Mouse (Mus musculus): ENCODE measurements around the gene Hoxa9.

DNA sequence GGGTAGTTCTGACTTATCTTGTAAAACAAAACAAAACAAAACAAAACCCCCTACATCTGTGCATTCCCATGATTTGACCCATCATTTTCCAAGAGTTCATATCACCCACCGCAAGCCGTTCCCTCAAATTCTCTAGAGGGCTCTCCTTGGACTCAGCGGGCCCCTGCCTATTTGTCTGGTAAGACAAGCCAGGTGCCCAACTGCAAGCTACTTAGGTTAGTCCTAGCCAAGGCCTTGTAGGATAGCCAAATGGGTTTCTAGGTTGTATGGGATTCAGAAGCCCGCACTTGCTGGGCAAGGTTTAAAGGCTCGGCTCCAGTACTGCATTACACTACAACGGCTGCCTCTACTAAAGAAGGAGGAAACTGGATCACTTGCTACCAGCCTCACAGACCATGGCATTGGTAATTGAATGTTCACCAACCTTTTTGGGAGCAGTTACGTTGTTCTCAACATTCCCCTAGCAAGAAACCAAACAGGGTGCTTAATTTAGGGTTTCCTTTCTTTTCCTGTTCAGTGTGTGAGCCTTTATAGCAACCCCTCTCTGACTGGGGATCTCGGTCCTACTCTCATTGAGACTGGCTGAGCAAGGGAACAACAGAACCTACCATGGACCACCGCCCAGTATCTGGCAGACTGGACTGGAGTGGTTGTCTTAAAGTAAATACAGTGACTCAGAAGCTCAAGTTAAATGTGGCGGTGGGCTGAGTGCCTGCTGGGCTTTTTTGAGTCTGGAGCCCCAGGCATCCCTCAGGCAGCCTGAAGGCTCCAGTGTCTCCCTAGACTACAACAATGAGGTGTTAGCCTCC lies 6.7 kb upstream of the Hoxa9 start:
- TF ChIP-seq CTCF (IDR thresholded peaks at IDR 0.05; ENCODE audit: insufficient read depth, low read depth, low read length) (no peak), POLR2A (IDR thresholded peaks at IDR 0.05; ENCODE audit: insufficient read depth, low read depth, low read length) (no peak)

Data from olfactory bulb, adult 2 months (tissue).